Mouse (Mus musculus): ENCODE measurements around the gene Hspb3. TPM values are rescaled to one million over a fixed set of nuclear protein-coding genes. Genes with fewer than 3 reads are reported as not detected.
A peak's percentile ranks its signal among the peaks of the same experiment; 100 is the strongest.

The Hspb3 gene
- polyA plus RNA-seq, 1 experiment, result not detected

GRCm38 (mm10) chr13:113622865-113623255 is 40.6 kb downstream of the Hspb3 start:
- Histone ChIP-seq H3K4me1 (ENCODE audit: control insufficient read depth, insufficient read depth, insufficient read length) (no peaks in the 10 kb centered on the region), H3K27ac (ENCODE audit: insufficient read depth, low read length) (no peak overlapping the region), H3K36me3 (ENCODE audit: control insufficient read depth, insufficient read depth, low read length) (no peaks in the 10 kb centered on the region), H3K27me3 (ENCODE audit: control insufficient read depth, insufficient read depth, low read length) (no peaks in the 10 kb centered on the region), H3K4me3 (ENCODE audit: extremely low read depth, insufficient read depth, insufficient read length) (no peak overlapping the region)
- 39% methylated on average over 8 of the region's 8 CpGs for whole genome bisulfite sequencing
- DNase-seq (ENCODE audit: low read depth in 1 of 2, low spot score in 2 of 2), result no peak
- TF ChIP-seq CTCF (IDR thresholded peaks at IDR 0.05; ENCODE audit: extremely low read depth, insufficient read depth, insufficient read length, insufficient replicate concordance) (no peak), POLR2A (IDR thresholded peaks at IDR 0.05; ENCODE audit: low read depth, low read length) (no peak)

GRCm38 (mm10) chr13:113622122-113622864 is 41.2 kb downstream of the Hspb3 start:
- no peak for DNase-seq (ENCODE audit: low read depth in 1 of 2, low spot score in 2 of 2)
- no peak overlapping the region for H3K27ac ChIP-seq (ENCODE audit: insufficient read depth, low read length)
- H3K4me3 ChIP-seq (ENCODE audit: extremely low read depth, insufficient read depth, insufficient read length), result no peak overlapping the region
- no peaks in the 10 kb centered on the region; the same call in none of the 2 replicates for H3K4me1 ChIP-seq (ENCODE audit: control insufficient read depth, insufficient read depth, insufficient read length)
- H3K27me3 ChIP-seq (ENCODE audit: control insufficient read depth, insufficient read depth, low read length), result no peaks in the 10 kb centered on the region
- 74% methylated on average over 11 of the region's 11 CpGs for WGBS
- H3K36me3 ChIP-seq (ENCODE audit: control insufficient read depth, insufficient read depth, low read length), result no peaks in the 10 kb centered on the region
- no peak for TF ChIP-seq CTCF (IDR thresholded peaks at IDR 0.05; ENCODE audit: extremely low read depth, insufficient read depth, insufficient read length, insufficient replicate concordance)
- TF ChIP-seq POLR2A (IDR thresholded peaks at IDR 0.05; ENCODE audit: low read depth, low read length), result no peak

- H3K4me1 ChIP-seq (ENCODE audit: control insufficient read depth, insufficient read depth, insufficient read length), result peaks cover 11% of the 10 kb centered on the region
- TF ChIP-seq POLR2A (IDR thresholded peaks at IDR 0.05; ENCODE audit: low read depth, low read length), result no peak
- no peak for TF ChIP-seq CTCF (IDR thresholded peaks at IDR 0.05; ENCODE audit: extremely low read depth, insufficient read depth, insufficient read length, insufficient replicate concordance)
- H3K27me3 ChIP-seq (ENCODE audit: control insufficient read depth, insufficient read depth, low read length), result no peaks in the 10 kb centered on the region
- no peak overlapping the region for H3K27ac ChIP-seq (ENCODE audit: insufficient read depth, low read length)
- DNase-seq (ENCODE audit: low read depth in 1 of 2, low spot score in 2 of 2), result no peak
- no peaks in the 10 kb centered on the region for H3K36me3 ChIP-seq (ENCODE audit: control insufficient read depth, insufficient read depth, low read length)
- WGBS, result 81% methylated on average over 9 of the region's 9 CpGs
- H3K4me3 ChIP-seq (ENCODE audit: extremely low read depth, insufficient read depth, insufficient read length), result no peak overlapping the region
These were observed 44.5 kb downstream of the Hspb3 start for GRCm38 (mm10) chr13:113619003-113619402.

- H3K27me3 ChIP-seq (ENCODE audit: control insufficient read depth, insufficient read depth, low read length), result no peaks in the 10 kb centered on the region
- peaks cover 11% of the 10 kb centered on the region for H3K4me1 ChIP-seq (ENCODE audit: control insufficient read depth, insufficient read depth, insufficient read length)
- peak; percentile 83 to 85 for DNase-seq (ENCODE audit: low read depth in 1 of 2, low spot score in 2 of 2)
- under 1% methylated on average over 112 of the region's 119 CpGs for WGBS
- peak within 1 kb of the TSS; percentile 89 for H3K27ac ChIP-seq (ENCODE audit: insufficient read depth, low read length)
- no peaks in the 10 kb centered on the region for H3K36me3 ChIP-seq (ENCODE audit: control insufficient read depth, insufficient read depth, low read length)
- peak; percentile 80 for TF ChIP-seq POLR2A (IDR thresholded peaks at IDR 0.05; ENCODE audit: low read depth, low read length)
- TF ChIP-seq CTCF (IDR thresholded peaks at IDR 0.05; ENCODE audit: extremely low read depth, insufficient read depth, insufficient read length, insufficient replicate concordance), result peak; percentile 97
- H3K4me3 ChIP-seq (ENCODE audit: extremely low read depth, insufficient read depth, insufficient read length), result peak within 1 kb of the TSS; percentile 90
These were observed 45.3 kb downstream of the Hspb3 start, which contains the start of gene Snx18 for GRCm38 (mm10) chr13:113617891-113618823. Gene Snx18 (minus strand): TSS chr13:113618564.

- peaks cover 12% of the 10 kb centered on the region for H3K4me1 ChIP-seq (ENCODE audit: control insufficient read depth, insufficient read depth, insufficient read length)
- peak in 1 of 2 experiments; percentile 17 for DNase-seq (ENCODE audit: low read depth in 1 of 2, low spot score in 2 of 2)
- H3K36me3 ChIP-seq (ENCODE audit: control insufficient read depth, insufficient read depth, low read length), result no peaks in the 10 kb centered on the region
- H3K27ac ChIP-seq (ENCODE audit: insufficient read depth, low read length), result peak overlapping the region; percentile 89
- WGBS, result 19% methylated on average over 49 of the region's 49 CpGs
- H3K4me3 ChIP-seq (ENCODE audit: extremely low read depth, insufficient read depth, insufficient read length), result peak overlapping the region; percentile 90
- TF ChIP-seq POLR2A (IDR thresholded peaks at IDR 0.05; ENCODE audit: low read depth, low read length), result no peak
- TF ChIP-seq CTCF (IDR thresholded peaks at IDR 0.05; ENCODE audit: extremely low read depth, insufficient read depth, insufficient read length, insufficient replicate concordance), result no peak
- no peaks in the 10 kb centered on the region for H3K27me3 ChIP-seq (ENCODE audit: control insufficient read depth, insufficient read depth, low read length)
These were observed 46.1 kb downstream of the Hspb3 start for GRCm38 (mm10) chr13:113617338-113617890.

GRCm38 (mm10) chr13:113616751-113617337 is 46.6 kb downstream of the Hspb3 start:
- no peak for TF ChIP-seq POLR2A (IDR thresholded peaks at IDR 0.05; ENCODE audit: low read depth, low read length)
- TF ChIP-seq CTCF (IDR thresholded peaks at IDR 0.05; ENCODE audit: extremely low read depth, insufficient read depth, insufficient read length, insufficient replicate concordance), result no peak
- WGBS, result 74% methylated on average over 24 of the region's 24 CpGs
- Histone ChIP-seq H3K36me3 (ENCODE audit: control insufficient read depth, insufficient read depth, low read length) (peaks cover 1% of the 10 kb centered on the region; the same call in 1 of the 2 replicates), H3K27me3 (ENCODE audit: control insufficient read depth, insufficient read depth, low read length) (no peaks in the 10 kb centered on the region), H3K27ac (ENCODE audit: insufficient read depth, low read length) (peak overlapping the region; percentile 56), H3K4me1 (ENCODE audit: control insufficient read depth, insufficient read depth, insufficient read length) (peaks cover 13% of the 10 kb centered on the region), H3K4me3 (ENCODE audit: extremely low read depth, insufficient read depth, insufficient read length) (peak overlapping the region; percentile 90)
- DNase-seq (ENCODE audit: low read depth in 1 of 2, low spot score in 2 of 2), result peak in 1 of 2 experiments; percentile 14

All from spleen, adult 2 months (tissue).